Mouse (Mus musculus) forebrain, embryonic 13.5 days (tissue): ENCODE data around the gene Ppp1r1c. TPM values are rescaled to one million over a fixed set of nuclear protein-coding genes. Genes with fewer than 3 reads are reported as not detected.

Source experiments
- ATAC-seq: fragments of 200-750 bp; cut with Nextera tagmentation; 2 replicates; pipeline ENCODE4 v1.8.0; 2017
- H3K27ac ChIP-seq: fragments of 300-500 bp; sonication (generic); 2 replicates; pipeline ENCODE4 v1.5.1; 2015; ENCODE audit warnings: inconsistent platforms, mild to moderate bottlenecking, moderate library complexity
- H3K27me3 ChIP-seq: fragments of 300-500 bp; sonication (generic); 2 replicates; pipeline ENCODE4 v1.6.1; 2015; ENCODE audit warnings: mild to moderate bottlenecking, inconsistent platforms
- H3K36me3 ChIP-seq: fragments of 300-500 bp; sonication (generic); 2 replicates; pipeline ENCODE4 v1.6.1; 2015; ENCODE audit warnings: mild to moderate bottlenecking, inconsistent platforms; ENCODE audit not compliant: poor library complexity, severe bottlenecking
- H3K4me1 ChIP-seq: fragments of 300-500 bp; sonication (generic); 2 replicates; pipeline ENCODE4 v1.6.1; 2015; ENCODE audit warnings: inconsistent platforms
- H3K4me2 ChIP-seq: fragments of 300-500 bp; sonication (generic); 2 replicates; pipeline ENCODE4 v1.6.1; 2015; ENCODE audit warnings: inconsistent platforms, mild to moderate bottlenecking, moderate library complexity
- H3K4me3 ChIP-seq: fragments of 300-500 bp; sonication (generic); 2 replicates; pipeline ENCODE4 v1.5.1; 2015; ENCODE audit warnings: mild to moderate bottlenecking, inconsistent platforms
- H3K9ac ChIP-seq: fragments of 300-500 bp; sonication (generic); 2 replicates; pipeline ENCODE4 v1.6.1; 2015; ENCODE audit warnings: mild to moderate bottlenecking, inconsistent platforms
- H3K9me3 ChIP-seq: fragments of 300-500 bp; sonication (generic); replicated peaks from 2 replicates; pipeline ENCODE4 v1.6.1; 2016; ENCODE audit warnings: inconsistent platforms
- WGBS: fragments of 180-500 bp; shearing (Covaris S2); methylation state at CpG from one replicate; pipeline ENCODE4 v1.1.7; 2015; 5-methylcytosine and 5-hydroxymethylcytosine counted together
- polyA plus RNA-seq: library from polyadenylated mRNA; unstranded; fragments of >200 nt; fragmentation: Nextera tagmentation; extraction: Ambion mirVana; gene quantifications from 2 replicates; pipeline ENCODE4 v1.2.1, GENCODE M21; 2015

Ppp1r1c gene
- polyA plus RNA-seq = 0.21 and 0.22 TPM in 2 replicates

- WGBS = 81% methylated on average over 6 of the region's 6 CpGs
- no peak within 1 kb of the TSS for H3K27ac ChIP-seq
- no peak for ATAC-seq
Measured at GRCm38 (mm10) chr2:79707575-79707974, at the start of gene Ppp1r1c. Gene Ppp1r1c (plus strand): TSS chr2:79707780.

GRCm38 (mm10) chr2:79660417-79661185 is 47.0 kb upstream of the Ppp1r1c start:
- Histone ChIP-seq H3K36me3 (peaks cover 41% of the 10 kb centered on the region), H3K27me3 (no peaks in the 10 kb centered on the region), H3K9ac (no peak overlapping the region), H3K4me3 (no peak overlapping the region), H3K27ac (no peak overlapping the region), H3K9me3 (no peaks in the 10 kb centered on the region), H3K4me1 (peaks cover 15% of the 10 kb centered on the region; the same call in 1 of the 2 replicates), H3K4me2 (no peak overlapping the region)
- WGBS = 75% methylated on average over 12 of the region's 12 CpGs
- no peak for ATAC-seq

More at GRCm38 (mm10) chr2:79707575-79707974, at the start of gene Ppp1r1c:
- no peak within 1 kb of the TSS for H3K4me2 ChIP-seq
- H3K36me3 ChIP-seq = no peaks in the 10 kb centered on the region
- H3K4me3 ChIP-seq = no peak within 1 kb of the TSS
- H3K9me3 ChIP-seq = no peaks in the 10 kb centered on the region
- H3K9ac ChIP-seq = no peak within 1 kb of the TSS
- H3K27me3 ChIP-seq = no peaks in the 10 kb centered on the region
- no peaks in the 10 kb centered on the region for H3K4me1 ChIP-seq

- H3K9ac ChIP-seq = no peak overlapping the region
- peaks cover 41% of the 10 kb centered on the region for H3K36me3 ChIP-seq
- peaks cover 15% of the 10 kb centered on the region; the same call in 1 of the 2 replicates for H3K4me1 ChIP-seq
- ATAC-seq = peak; percentile 53; the same call in 1 of the 2 replicates
- H3K27ac ChIP-seq = no peak overlapping the region
- WGBS = 32% methylated on average over 7 of the region's 7 CpGs
- H3K27me3 ChIP-seq = no peaks in the 10 kb centered on the region
- H3K4me2 ChIP-seq = no peak overlapping the region
- no peak overlapping the region for H3K4me3 ChIP-seq
- H3K9me3 ChIP-seq = no peaks in the 10 kb centered on the region
Measured at GRCm38 (mm10) chr2:79661486-79662104, 46.0 kb upstream of the Ppp1r1c start.

- no peaks in the 10 kb centered on the region for H3K27me3 ChIP-seq
- H3K4me2 ChIP-seq = no peak overlapping the region
- ATAC-seq = no peak
- H3K9ac ChIP-seq = no peak overlapping the region
- H3K4me1 ChIP-seq = peaks cover 15% of the 10 kb centered on the region; the same call in 1 of the 2 replicates
- no peak overlapping the region for H3K4me3 ChIP-seq
- no peak overlapping the region for H3K27ac ChIP-seq
- H3K36me3 ChIP-seq = peaks cover 15% of the 10 kb centered on the region; the same call in 1 of the 2 replicates
- no peaks in the 10 kb centered on the region for H3K9me3 ChIP-seq
- 66% methylated on average over 3 of the region's 3 CpGs for WGBS
Measured at GRCm38 (mm10) chr2:79664532-79665286, 42.9 kb upstream of the Ppp1r1c start.

GRCm38 (mm10) chr2:79665492-79665891 is 42.1 kb upstream of the Ppp1r1c start:
- 55% methylated on average over 3 of the region's 3 CpGs for WGBS
- Histone ChIP-seq H3K27me3 (no peaks in the 10 kb centered on the region), H3K9me3 (no peaks in the 10 kb centered on the region), H3K36me3 (peaks cover 10% of the 10 kb centered on the region; the same call in 1 of the 2 replicates), H3K9ac (no peak overlapping the region), H3K4me1 (peaks cover 15% of the 10 kb centered on the region; the same call in 1 of the 2 replicates), H3K4me2 (no peak overlapping the region), H3K4me3 (no peak overlapping the region), H3K27ac (no peak overlapping the region)
- no peak for ATAC-seq

GRCm38 (mm10) chr2:79675266-79675665 is 32.3 kb upstream of the Ppp1r1c start:
- Histone ChIP-seq H3K27me3 (no peaks in the 10 kb centered on the region), H3K4me1 (no peaks in the 10 kb centered on the region), H3K4me3 (no peak overlapping the region), H3K4me2 (no peak overlapping the region), H3K9ac (no peak overlapping the region), H3K9me3 (no peaks in the 10 kb centered on the region), H3K27ac (no peak overlapping the region), H3K36me3 (no peaks in the 10 kb centered on the region)
- 86% methylated on average over 3 of the region's 3 CpGs for WGBS
- ATAC-seq = no peak

- Histone ChIP-seq H3K4me2 (no peak overlapping the region), H3K4me1 (no peaks in the 10 kb centered on the region), H3K36me3 (no peaks in the 10 kb centered on the region), H3K9me3 (no peaks in the 10 kb centered on the region), H3K9ac (no peak overlapping the region), H3K27ac (no peak overlapping the region), H3K27me3 (no peaks in the 10 kb centered on the region), H3K4me3 (no peak overlapping the region)
- no peak for ATAC-seq
- WGBS = 96% methylated on average over 1 of the region's 1 CpGs
Measured at GRCm38 (mm10) chr2:79677663-79678257, 29.8 kb upstream of the Ppp1r1c start.

- H3K4me1 ChIP-seq = no peaks in the 10 kb centered on the region
- H3K27me3 ChIP-seq = no peaks in the 10 kb centered on the region
- no peaks in the 10 kb centered on the region for H3K36me3 ChIP-seq
- no peak for ATAC-seq
- H3K27ac ChIP-seq = no peak overlapping the region
- no peaks in the 10 kb centered on the region for H3K9me3 ChIP-seq
- no peak overlapping the region for H3K9ac ChIP-seq
- no peak overlapping the region for H3K4me3 ChIP-seq
- H3K4me2 ChIP-seq = no peak overlapping the region
- WGBS = 88% methylated on average over 4 of the region's 4 CpGs
Measured at GRCm38 (mm10) chr2:79681672-79682071, 25.9 kb upstream of the Ppp1r1c start.

- Histone ChIP-seq H3K27ac (no peak overlapping the region), H3K27me3 (no peaks in the 10 kb centered on the region), H3K36me3 (no peaks in the 10 kb centered on the region), H3K9ac (no peak overlapping the region), H3K4me2 (no peak overlapping the region), H3K4me3 (no peak overlapping the region), H3K4me1 (no peaks in the 10 kb centered on the region), H3K9me3 (no peaks in the 10 kb centered on the region)
- ATAC-seq = no peak
- WGBS = 85% methylated on average over 4 of the region's 4 CpGs
Measured at GRCm38 (mm10) chr2:79683258-79683657, 24.3 kb upstream of the Ppp1r1c start.

- H3K4me2 ChIP-seq = no peak overlapping the region
- 86% methylated on average over 3 of the region's 3 CpGs for WGBS
- H3K36me3 ChIP-seq = no peaks in the 10 kb centered on the region
- no peak overlapping the region for H3K4me3 ChIP-seq
- ATAC-seq = no peak
- H3K27ac ChIP-seq = no peak overlapping the region
- H3K4me1 ChIP-seq = no peaks in the 10 kb centered on the region
- no peaks in the 10 kb centered on the region for H3K27me3 ChIP-seq
- H3K9ac ChIP-seq = no peak overlapping the region
- no peaks in the 10 kb centered on the region for H3K9me3 ChIP-seq
Measured at GRCm38 (mm10) chr2:79690838-79691237, 16.7 kb upstream of the Ppp1r1c start.

- Histone ChIP-seq H3K4me2 (no peak overlapping the region), H3K27me3 (no peaks in the 10 kb centered on the region), H3K4me1 (no peaks in the 10 kb centered on the region), H3K36me3 (no peaks in the 10 kb centered on the region), H3K4me3 (no peak overlapping the region), H3K27ac (no peak overlapping the region), H3K9ac (no peak overlapping the region), H3K9me3 (no peaks in the 10 kb centered on the region)
- 91% methylated on average over 4 of the region's 4 CpGs for WGBS
- ATAC-seq = no peak
Measured at GRCm38 (mm10) chr2:79695190-79695589, 12.4 kb upstream of the Ppp1r1c start.
